Mouse (Mus musculus): ENCODE results near the gene Vta1. TPM values are rescaled to one million over a fixed set of nuclear protein-coding genes. Genes with fewer than 3 reads are reported as not detected.

Gene Vta1
- polyA plus RNA-seq, 1 experiment from 2014 or later: 101 TPM

GRCm38 (mm10) chr10:14639043-14639442, 66.3 kb downstream of the Vta1 start:
- H3K9me3 ChIP-seq (replicated peaks; ENCODE audit: low read length): no peaks in the 10 kb centered on the region
- H3K4me1 ChIP-seq (replicated peaks; ENCODE audit: insufficient read depth, low read length): no peaks in the 10 kb centered on the region
- no peak overlapping the region for H3K9ac ChIP-seq (ENCODE audit: low read depth, low read length)
- DNase-seq (ENCODE audit: low spot score) (no peak), ATAC-seq (replicated peaks; ENCODE audit: low FRiP score, low read depth) (no peak)
- no peaks in the 10 kb centered on the region for H3K36me3 ChIP-seq (ENCODE audit: insufficient read depth, low read length)
- no peaks in the 10 kb centered on the region for H3K27me3 ChIP-seq (ENCODE audit: insufficient read depth, low read length)
- H3K4me3 ChIP-seq (replicated peaks; ENCODE audit: low read depth, low read length): no peak overlapping the region
- no peak overlapping the region for H3K4me2 ChIP-seq (ENCODE audit: low read length)
- no peak for TF ChIP-seq CTCF (IDR thresholded peaks at IDR 0.05; ENCODE audit: low read depth)
- 81% methylated on average over 4 of the region's 4 CpGs for WGBS
- H3K27ac ChIP-seq: no peak overlapping the region

DNA sequence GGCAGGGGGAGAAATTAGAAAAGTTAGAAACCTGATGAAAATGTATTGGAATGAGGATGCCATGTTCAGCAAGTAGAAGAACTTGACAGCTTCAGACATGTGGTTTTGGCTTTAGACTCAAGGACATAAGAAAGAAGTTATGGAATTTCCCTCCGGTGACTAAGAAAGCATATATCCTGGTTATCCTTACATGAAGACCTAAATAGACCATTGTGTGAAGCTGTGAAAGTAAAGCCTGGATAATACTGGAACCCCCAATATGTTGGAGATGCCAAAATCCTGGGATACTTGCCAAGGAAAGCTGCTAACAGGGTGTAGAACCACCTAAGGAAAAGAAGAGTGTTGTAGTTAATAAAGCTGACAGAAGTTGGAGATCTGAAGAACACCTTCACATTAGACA, 79.7 kb downstream of the Vta1 start:
- DNase-seq (ENCODE audit: low spot score): no peak
- H3K27ac ChIP-seq: no peak overlapping the region
- TF ChIP-seq CTCF (IDR thresholded peaks at IDR 0.05; ENCODE audit: low read depth): no peak
- H3K4me2 ChIP-seq (ENCODE audit: low read length): no peak overlapping the region
- H3K4me1 ChIP-seq (replicated peaks; ENCODE audit: insufficient read depth, low read length): no peaks in the 10 kb centered on the region
- 85% methylated on average over 1 of the region's 1 CpGs for WGBS
- no peaks in the 10 kb centered on the region for H3K36me3 ChIP-seq (ENCODE audit: insufficient read depth, low read length)
- ATAC-seq (replicated peaks; ENCODE audit: low FRiP score, low read depth): no peak
- no peaks in the 10 kb centered on the region for H3K9me3 ChIP-seq (replicated peaks; ENCODE audit: low read length)
- no peaks in the 10 kb centered on the region for H3K27me3 ChIP-seq (ENCODE audit: insufficient read depth, low read length)
- H3K9ac ChIP-seq (ENCODE audit: low read depth, low read length): no peak overlapping the region
- no peak overlapping the region for H3K4me3 ChIP-seq (replicated peaks; ENCODE audit: low read depth, low read length)

DNA sequence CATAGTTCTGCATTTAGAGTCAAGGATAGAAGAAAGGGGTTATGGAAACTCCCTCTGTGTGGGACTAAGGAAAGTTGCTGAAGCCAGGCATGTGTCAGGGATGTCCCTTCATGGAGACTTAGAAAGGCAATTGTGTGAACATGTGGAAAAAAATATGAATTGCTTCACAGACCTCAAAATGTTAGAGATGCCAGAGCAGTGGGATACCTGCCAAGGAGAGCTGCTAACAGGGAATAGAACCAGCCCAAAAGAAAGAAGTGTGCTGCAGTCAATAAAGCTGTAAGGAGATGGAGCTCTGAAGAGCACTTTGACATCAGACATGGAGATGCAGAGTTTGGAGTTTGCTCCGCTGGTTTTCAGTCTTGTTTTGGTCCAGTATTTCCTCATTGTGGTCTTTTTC, 86.2 kb downstream of the Vta1 start:
- WGBS: 89% methylated on average over 1 of the region's 1 CpGs
- ATAC-seq (replicated peaks; ENCODE audit: low FRiP score, low read depth): no peak
- no peaks in the 10 kb centered on the region for H3K36me3 ChIP-seq (ENCODE audit: insufficient read depth, low read length)
- no peak overlapping the region for H3K4me2 ChIP-seq (ENCODE audit: low read length)
- no peak overlapping the region for H3K9ac ChIP-seq (ENCODE audit: low read depth, low read length)
- no peaks in the 10 kb centered on the region for H3K27me3 ChIP-seq (ENCODE audit: insufficient read depth, low read length)
- no peak overlapping the region for H3K27ac ChIP-seq
- no peak overlapping the region for H3K4me3 ChIP-seq (replicated peaks; ENCODE audit: low read depth, low read length)
- no peaks in the 10 kb centered on the region for H3K9me3 ChIP-seq (replicated peaks; ENCODE audit: low read length)
- no peaks in the 10 kb centered on the region for H3K4me1 ChIP-seq (replicated peaks; ENCODE audit: insufficient read depth, low read length)
- no peak for TF ChIP-seq CTCF (IDR thresholded peaks at IDR 0.05; ENCODE audit: low read depth)
- DNase-seq (ENCODE audit: low spot score): no peak

DNA sequence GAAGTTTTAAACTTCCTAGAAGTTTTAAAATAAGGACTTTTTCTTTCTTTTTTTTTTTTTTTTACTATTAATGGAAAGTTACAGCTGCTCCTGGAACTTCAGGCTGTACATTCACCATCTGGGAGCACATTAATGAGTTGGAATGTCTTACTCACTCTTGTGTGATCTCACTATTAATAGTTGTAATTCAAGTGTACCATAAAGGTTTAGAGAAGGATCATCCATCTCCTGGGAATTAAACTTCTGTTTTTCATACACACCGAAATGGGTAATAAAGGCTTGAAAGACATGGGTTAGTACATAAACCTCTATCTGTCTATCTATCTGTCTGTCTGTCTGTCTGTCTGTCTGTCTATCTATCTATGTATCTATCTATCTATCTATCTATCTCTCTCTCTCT, 87.1 kb downstream of the Vta1 start:
- no peak for ATAC-seq (replicated peaks; ENCODE audit: low FRiP score, low read depth)

DNA sequence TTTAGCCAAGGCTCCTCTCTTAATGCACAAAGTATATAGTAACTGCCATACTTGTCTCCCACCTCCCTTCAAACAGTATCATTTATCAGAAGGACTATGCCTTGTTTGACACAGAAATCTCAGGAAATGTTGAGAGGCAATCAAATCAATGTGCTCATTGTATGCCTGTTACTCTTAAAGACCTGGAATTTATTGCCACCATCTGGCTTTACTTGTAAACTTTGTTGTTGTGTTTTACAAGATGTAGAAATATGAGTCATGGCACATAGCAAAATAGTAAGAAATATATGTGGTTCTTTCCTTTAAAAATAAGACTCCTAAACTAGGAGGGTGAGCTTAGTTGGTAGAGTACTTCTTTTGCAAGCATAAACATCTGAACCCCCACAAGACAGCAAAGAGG, 89.9 kb downstream of the Vta1 start:
- no peaks in the 10 kb centered on the region for H3K9me3 ChIP-seq (replicated peaks; ENCODE audit: low read length)
- H3K4me2 ChIP-seq (ENCODE audit: low read length): no peak overlapping the region
- DNase-seq (ENCODE audit: low spot score) (no peak), ATAC-seq (replicated peaks; ENCODE audit: low FRiP score, low read depth) (no peak)
- TF ChIP-seq CTCF (IDR thresholded peaks at IDR 0.05; ENCODE audit: low read depth): no peak
- no peak overlapping the region for H3K27ac ChIP-seq
- no peaks in the 10 kb centered on the region for H3K4me1 ChIP-seq (replicated peaks; ENCODE audit: insufficient read depth, low read length)
- H3K4me3 ChIP-seq (replicated peaks; ENCODE audit: low read depth, low read length): no peak overlapping the region
- no peak overlapping the region for H3K9ac ChIP-seq (ENCODE audit: low read depth, low read length)
- no peaks in the 10 kb centered on the region for H3K27me3 ChIP-seq (ENCODE audit: insufficient read depth, low read length)
- H3K36me3 ChIP-seq (ENCODE audit: insufficient read depth, low read length): no peaks in the 10 kb centered on the region

More for the DNA sequence above, 87.1 kb downstream of the Vta1 start:
- TF ChIP-seq CTCF (IDR thresholded peaks at IDR 0.05; ENCODE audit: low read depth): no peak
- H3K4me1 ChIP-seq (replicated peaks; ENCODE audit: insufficient read depth, low read length): no peaks in the 10 kb centered on the region
- H3K9ac ChIP-seq (ENCODE audit: low read depth, low read length): no peak overlapping the region
- no peak overlapping the region for H3K4me2 ChIP-seq (ENCODE audit: low read length)
- peak; percentile 26 for DNase-seq (ENCODE audit: low spot score)
- H3K4me3 ChIP-seq (replicated peaks; ENCODE audit: low read depth, low read length): no peak overlapping the region
- WGBS: 71% methylated on average over 1 of the region's 1 CpGs
- H3K27me3 ChIP-seq (ENCODE audit: insufficient read depth, low read length): no peaks in the 10 kb centered on the region
- no peak overlapping the region for H3K27ac ChIP-seq
- no peaks in the 10 kb centered on the region for H3K9me3 ChIP-seq (replicated peaks; ENCODE audit: low read length)
- H3K36me3 ChIP-seq (ENCODE audit: insufficient read depth, low read length): no peaks in the 10 kb centered on the region

DNA sequence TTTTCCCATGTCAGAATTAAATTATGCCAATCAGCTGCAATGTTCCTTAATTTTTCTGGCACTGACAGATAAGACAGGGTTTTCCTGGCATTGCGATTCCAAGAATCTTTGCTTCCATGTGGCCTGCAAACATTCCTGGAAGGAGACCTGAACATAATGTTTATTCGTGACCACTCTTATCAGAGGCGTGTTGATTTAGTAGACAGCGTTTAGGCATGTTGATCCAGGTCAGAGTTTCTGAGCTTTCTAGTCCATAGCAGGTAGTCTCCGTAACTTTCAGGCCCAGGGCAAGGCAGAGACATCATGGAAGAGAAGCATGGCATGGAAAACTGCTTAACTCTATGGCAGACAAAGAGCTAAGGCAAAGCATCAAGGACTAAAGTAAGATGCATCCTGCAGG, 97.8 kb downstream of the Vta1 start:
- WGBS: 87% methylated on average over 5 of the region's 5 CpGs
- no peak overlapping the region for H3K9ac ChIP-seq (ENCODE audit: low read depth, low read length)
- H3K9me3 ChIP-seq (replicated peaks; ENCODE audit: low read length): no peaks in the 10 kb centered on the region
- H3K27me3 ChIP-seq (ENCODE audit: insufficient read depth, low read length): no peaks in the 10 kb centered on the region
- no peak overlapping the region for H3K27ac ChIP-seq
- H3K4me2 ChIP-seq (ENCODE audit: low read length): no peak overlapping the region
- H3K36me3 ChIP-seq (ENCODE audit: insufficient read depth, low read length): no peaks in the 10 kb centered on the region
- ATAC-seq (replicated peaks; ENCODE audit: low FRiP score, low read depth): no peak
- no peaks in the 10 kb centered on the region for H3K4me1 ChIP-seq (replicated peaks; ENCODE audit: insufficient read depth, low read length)
- H3K4me3 ChIP-seq (replicated peaks; ENCODE audit: low read depth, low read length): no peak overlapping the region
- DNase-seq (ENCODE audit: low spot score): no peak
- TF ChIP-seq CTCF (IDR thresholded peaks at IDR 0.05; ENCODE audit: low read depth): no peak

Other genes starting within 250 kb of the Vta1 start
- 3.8 and 4.9 TPM in 2 replicates for gene Adgrg6, start 159.9 kb downstream of the Vta1 start, polyA plus RNA-seq (2015; fragmentation: Nextera tagmentation; extraction: Ambion mirVana)
- 0.31 and 0.43 TPM in 2 replicates for gene Nmbr, start within 50 bp of the Vta1 start, polyA plus RNA-seq (2015; fragmentation: Nextera tagmentation; extraction: Ambion mirVana)
- gene Gje1, start 12.7 kb upstream of the Vta1 start, polyA plus RNA-seq (2015; fragmentation: Nextera tagmentation; extraction: Ambion mirVana): not detected in 2 replicates